Mouse (Mus musculus): Measurements from ENCODE around the gene Pdyn. TPM values are rescaled to one million over a fixed set of nuclear protein-coding genes. Genes with fewer than 3 reads are reported as not detected.

Gene Pdyn
- polyA plus RNA-seq (2016; fragmentation: Nextera tagmentation; extraction: Ambion mirVana): 0.15 and 0.32 TPM in 2 replicates

DNA sequence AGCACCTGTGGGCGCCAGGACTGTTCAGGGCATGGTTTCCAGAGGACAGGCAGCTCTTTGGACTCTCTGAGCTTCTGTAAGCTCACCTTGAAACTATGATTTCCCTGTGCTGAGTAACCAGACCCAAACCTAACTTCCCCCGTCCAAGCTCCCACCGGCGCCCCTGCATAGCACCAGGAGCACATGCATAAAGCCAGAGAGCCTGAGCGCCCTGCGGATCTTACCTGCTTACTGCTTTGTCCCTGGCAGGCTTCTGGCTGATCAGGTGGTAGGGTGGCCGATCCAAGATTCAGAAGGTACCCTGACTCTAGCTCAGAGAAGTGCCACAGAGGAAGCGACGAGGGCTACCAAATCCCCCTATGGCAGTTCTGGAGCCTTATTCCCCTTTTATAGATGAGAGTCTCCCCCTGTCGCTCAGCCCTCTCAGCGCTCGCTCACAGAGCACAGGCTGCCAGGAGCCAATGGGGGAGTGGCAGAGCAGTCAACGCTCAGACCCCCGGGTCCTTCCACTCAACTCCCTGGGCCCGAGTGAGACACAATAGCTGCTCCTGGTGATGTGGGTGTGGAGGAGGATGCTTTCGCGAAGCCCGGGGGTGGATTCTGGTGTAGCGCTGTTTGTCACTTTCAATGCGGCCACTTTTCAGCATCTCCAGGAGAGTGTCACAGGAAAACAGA, at the start of gene Pdyn:
Gene Pdyn (minus strand): TSS at position 361 of the 675 bp plus-strand sequence.
- peaks cover 13% of the 10 kb centered on the region for H3K4me1 ChIP-seq

DNA sequence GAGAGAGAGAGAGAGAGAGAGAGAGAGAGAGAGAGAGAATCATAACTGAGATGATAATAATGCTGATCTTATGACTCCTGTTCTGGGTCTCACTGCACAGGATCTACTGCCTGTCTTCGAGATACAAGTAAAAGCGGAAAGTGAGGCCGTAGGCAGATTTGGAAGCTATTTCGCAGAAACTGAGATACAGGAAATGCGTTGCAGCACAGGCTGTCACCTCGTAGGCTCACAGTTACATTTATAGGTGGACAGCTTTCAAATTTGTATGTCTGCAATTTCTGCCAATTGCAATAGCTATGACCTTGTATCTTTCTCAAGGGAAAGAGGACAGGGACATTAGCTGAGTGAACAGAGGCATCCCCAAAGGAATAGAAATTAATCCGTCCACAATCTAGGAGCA, 42.4 kb upstream of the Pdyn start:
- no peaks in the 10 kb centered on the region for H3K4me1 ChIP-seq
- no peaks in the 10 kb centered on the region for H3K27me3 ChIP-seq (ENCODE audit: low read depth, poor library complexity, severe bottlenecking)
- DNase-seq (ENCODE audit: low spot score): no peak
- 94% methylated on average over 7 of the region's 7 CpGs for WGBS
- H3K4me3 ChIP-seq: no peak overlapping the region
- H3K9me3 ChIP-seq (replicated peaks): no peaks in the 10 kb centered on the region
- no peak overlapping the region for H3K27ac ChIP-seq (replicated peaks)
- H3K36me3 ChIP-seq: no peaks in the 10 kb centered on the region

More for the DNA sequence above, at the start of gene Pdyn:
- no peaks in the 10 kb centered on the region for H3K36me3 ChIP-seq
- peaks cover 44% of the 10 kb centered on the region for H3K27me3 ChIP-seq (ENCODE audit: low read depth, poor library complexity, severe bottlenecking)
- H3K4me3 ChIP-seq: peak within 1 kb of the TSS; percentile 43
- no peaks in the 10 kb centered on the region for H3K9me3 ChIP-seq (replicated peaks)
- H3K27ac ChIP-seq (replicated peaks): no peak within 1 kb of the TSS
- DNase-seq (ENCODE audit: low spot score): peak; percentile 42
- 10% methylated on average over 20 of the region's 20 CpGs for WGBS

DNA sequence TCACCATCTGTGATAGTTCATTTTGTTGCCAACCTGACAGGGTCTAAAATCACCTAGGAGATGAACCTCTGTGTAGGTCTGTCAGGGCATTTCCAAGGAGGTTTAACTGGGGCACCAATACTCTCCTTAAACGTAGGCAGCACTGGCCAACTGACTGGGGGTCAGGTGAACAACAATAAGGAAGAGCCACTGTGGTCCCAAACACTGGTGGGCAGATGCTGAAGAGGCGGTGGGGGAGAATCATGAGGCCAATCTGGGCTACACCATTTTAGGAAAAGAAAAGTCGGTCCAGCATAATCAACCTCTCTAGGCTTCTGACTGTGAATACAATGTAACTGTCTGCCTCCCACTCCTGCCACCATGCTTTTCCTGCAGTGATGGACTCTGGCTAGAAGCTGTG, 40.9 kb upstream of the Pdyn start:
- WGBS: 87% methylated on average over 3 of the region's 3 CpGs

DNA sequence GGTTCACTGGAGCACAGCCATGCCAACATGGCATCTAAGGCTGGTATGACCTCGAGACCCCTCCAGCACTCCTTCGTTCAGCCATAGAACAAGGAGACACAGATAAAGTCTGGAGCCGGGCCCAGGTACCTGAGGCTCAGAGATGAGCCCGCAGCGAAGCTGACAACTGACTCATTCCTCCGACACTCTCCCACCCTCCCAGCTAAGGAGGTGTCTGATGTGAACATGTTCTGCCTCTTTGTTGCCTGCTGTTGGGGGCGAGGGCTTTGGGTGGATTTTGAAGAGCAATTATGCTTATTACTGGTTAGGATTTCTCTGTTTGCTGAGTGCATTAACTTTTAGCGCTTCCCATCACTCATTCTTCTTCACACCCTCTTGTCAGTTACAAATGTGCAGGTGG, 34.4 kb upstream of the Pdyn start:
- Histone ChIP-seq H3K9me3 (replicated peaks) (no peaks in the 10 kb centered on the region), H3K36me3 (no peaks in the 10 kb centered on the region), H3K4me1 (no peaks in the 10 kb centered on the region), H3K27me3 (ENCODE audit: low read depth, poor library complexity, severe bottlenecking) (no peaks in the 10 kb centered on the region), H3K4me3 (no peak overlapping the region), H3K27ac (replicated peaks) (no peak overlapping the region)
- 80% methylated on average over 8 of the region's 8 CpGs for WGBS
- DNase-seq (ENCODE audit: low spot score): no peak

More for the DNA sequence above, 40.9 kb upstream of the Pdyn start:
- no peak overlapping the region for H3K27ac ChIP-seq (replicated peaks)
- H3K4me1 ChIP-seq: no peaks in the 10 kb centered on the region
- no peaks in the 10 kb centered on the region for H3K36me3 ChIP-seq
- no peaks in the 10 kb centered on the region for H3K27me3 ChIP-seq (ENCODE audit: low read depth, poor library complexity, severe bottlenecking)
- no peaks in the 10 kb centered on the region for H3K9me3 ChIP-seq (replicated peaks)
- no peak for DNase-seq (ENCODE audit: low spot score)
- H3K4me3 ChIP-seq: no peak overlapping the region

DNA sequence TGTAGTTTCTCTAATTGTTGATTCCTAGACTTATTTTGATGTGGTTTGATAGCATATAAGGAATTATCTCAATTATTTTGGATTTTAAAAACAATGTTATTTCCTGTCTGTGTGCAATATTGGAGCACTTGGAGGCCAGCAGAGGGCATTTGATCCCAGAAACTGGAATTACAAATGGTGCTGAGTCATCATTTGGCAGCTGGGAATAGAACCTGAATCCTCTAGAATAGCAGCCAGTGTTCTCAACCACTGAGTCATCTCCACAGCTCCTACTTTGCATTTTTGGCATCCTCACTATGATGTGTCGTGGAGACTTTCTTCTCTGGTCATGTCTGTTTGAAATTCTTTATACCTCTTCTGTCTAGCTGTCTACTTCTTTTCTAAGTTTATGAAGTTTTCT, 30.0 kb upstream of the Pdyn start:
- no peak for DNase-seq (ENCODE audit: low spot score)
- Histone ChIP-seq H3K36me3 (no peaks in the 10 kb centered on the region), H3K27me3 (ENCODE audit: low read depth, poor library complexity, severe bottlenecking) (no peaks in the 10 kb centered on the region), H3K4me1 (no peaks in the 10 kb centered on the region), H3K4me3 (no peak overlapping the region), H3K27ac (replicated peaks) (no peak overlapping the region), H3K9me3 (replicated peaks) (no peaks in the 10 kb centered on the region)
- 79% methylated on average over 1 of the region's 1 CpGs for WGBS

DNA sequence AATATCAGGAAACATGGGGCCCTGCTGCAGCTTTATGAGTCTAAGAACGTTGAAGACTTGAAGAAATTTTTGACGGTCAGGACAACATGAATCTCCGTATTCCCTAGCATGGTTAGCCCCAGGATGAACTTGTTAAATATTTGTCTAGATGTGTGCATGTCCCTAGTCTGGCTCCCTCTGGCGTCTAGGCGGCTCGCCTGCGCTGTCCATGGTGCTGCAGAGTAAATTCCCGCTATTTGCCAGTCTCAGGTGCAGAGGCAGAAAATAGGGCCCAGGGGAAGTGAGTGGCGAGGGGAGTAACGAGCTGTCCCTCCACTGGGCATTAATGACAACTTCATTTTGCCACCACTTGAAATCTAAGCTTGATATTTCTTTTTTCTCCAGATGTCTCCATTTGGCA, 16.0 kb upstream of the Pdyn start:
- DNase-seq (ENCODE audit: low spot score): peak; percentile 62
- Histone ChIP-seq H3K27ac (replicated peaks) (no peak overlapping the region), H3K9me3 (replicated peaks) (no peaks in the 10 kb centered on the region; the same call in 1 of the 2 replicates), H3K36me3 (no peaks in the 10 kb centered on the region), H3K4me1 (no peaks in the 10 kb centered on the region), H3K4me3 (no peak overlapping the region), H3K27me3 (ENCODE audit: low read depth, poor library complexity, severe bottlenecking) (no peaks in the 10 kb centered on the region)
- 27% methylated on average over 10 of the region's 10 CpGs for WGBS

DNA sequence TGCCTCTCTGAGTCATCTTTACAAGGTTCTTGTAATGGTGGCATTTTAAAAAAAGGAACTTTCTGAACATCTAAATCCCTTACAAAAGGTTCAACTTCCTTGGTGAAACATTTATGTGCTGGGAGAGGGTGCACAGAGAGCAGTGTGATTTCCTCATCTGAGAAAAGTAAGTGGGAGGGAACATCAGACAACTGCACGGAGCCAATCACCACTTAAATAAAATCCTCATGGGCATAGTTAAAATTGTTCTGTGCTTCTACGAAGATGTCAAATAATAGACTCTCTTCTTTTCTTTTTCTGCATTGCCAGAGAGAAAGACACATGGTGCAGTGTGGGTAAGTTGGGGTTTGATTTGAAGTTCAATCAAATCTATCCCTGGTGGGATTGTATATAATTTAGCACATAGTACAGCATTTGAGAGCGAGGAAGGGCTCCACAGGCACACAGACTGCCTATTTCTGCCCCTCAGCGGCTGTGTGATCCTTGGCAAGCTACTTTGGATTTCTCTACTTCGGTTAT, 13.4 kb upstream of the Pdyn start:
- Histone ChIP-seq H3K4me3 (no peak overlapping the region), H3K27me3 (ENCODE audit: low read depth, poor library complexity, severe bottlenecking) (no peaks in the 10 kb centered on the region), H3K4me1 (no peaks in the 10 kb centered on the region), H3K9me3 (replicated peaks) (no peaks in the 10 kb centered on the region), H3K36me3 (no peaks in the 10 kb centered on the region), H3K27ac (replicated peaks) (no peak overlapping the region)
- 81% methylated on average over 5 of the region's 5 CpGs for WGBS
- DNase-seq (ENCODE audit: low spot score): no peak

DNA sequence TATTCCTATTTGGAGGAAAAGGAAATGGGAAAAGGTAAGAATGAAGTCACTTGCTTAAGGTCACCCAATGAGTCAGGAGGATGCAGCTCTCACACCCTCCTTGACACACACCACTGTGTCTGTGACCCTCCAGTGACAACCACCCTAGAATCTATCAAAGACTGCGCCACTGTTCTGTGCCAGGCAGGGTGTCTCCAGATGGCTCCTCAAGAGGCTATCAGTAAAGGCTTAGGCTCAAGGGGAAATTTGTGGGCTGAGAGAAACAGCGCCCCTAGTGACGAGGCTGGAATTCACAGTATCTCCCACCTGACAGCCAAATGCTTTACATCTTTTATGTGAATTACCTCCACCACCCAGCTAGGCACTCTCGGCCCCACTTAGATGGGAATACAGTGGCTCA, 3.6 kb downstream of the Pdyn start:
- Histone ChIP-seq H3K9me3 (replicated peaks) (no peaks in the 10 kb centered on the region), H3K4me3 (no peak overlapping the region), H3K4me1 (peaks cover 10% of the 10 kb centered on the region), H3K27me3 (ENCODE audit: low read depth, poor library complexity, severe bottlenecking) (peaks cover 39% of the 10 kb centered on the region), H3K36me3 (no peaks in the 10 kb centered on the region), H3K27ac (replicated peaks) (no peak overlapping the region)
- peak; percentile 61 for DNase-seq (ENCODE audit: low spot score)
- 15% methylated on average over 4 of the region's 4 CpGs for WGBS

DNA sequence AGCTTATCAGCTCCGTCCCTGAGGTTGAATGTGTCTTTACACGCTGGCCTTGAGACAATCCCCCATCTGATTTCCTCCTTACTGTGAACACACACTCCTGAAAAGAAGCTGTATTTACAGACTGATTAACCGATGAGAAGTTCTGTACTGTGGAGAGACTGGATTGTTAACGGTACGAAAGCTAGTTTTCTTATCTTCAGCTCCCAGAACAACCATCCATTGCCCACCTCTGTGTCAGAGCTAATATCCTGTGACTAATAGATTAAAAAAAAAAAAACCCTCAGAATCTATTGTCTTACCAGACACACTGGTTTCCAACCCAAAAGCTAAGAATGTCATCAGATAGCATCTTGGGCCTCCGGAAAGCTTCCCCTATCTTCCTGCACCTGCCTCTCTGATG, 5.3 kb downstream of the Pdyn start:
- Histone ChIP-seq H3K9me3 (replicated peaks) (no peaks in the 10 kb centered on the region), H3K4me1 (peaks cover 2% of the 10 kb centered on the region), H3K36me3 (no peaks in the 10 kb centered on the region), H3K27me3 (ENCODE audit: low read depth, poor library complexity, severe bottlenecking) (peaks cover 21% of the 10 kb centered on the region), H3K27ac (replicated peaks) (no peak overlapping the region), H3K4me3 (no peak overlapping the region)
- DNase-seq (ENCODE audit: low spot score): no peak
- 71% methylated on average over 6 of the region's 6 CpGs for WGBS

DNA sequence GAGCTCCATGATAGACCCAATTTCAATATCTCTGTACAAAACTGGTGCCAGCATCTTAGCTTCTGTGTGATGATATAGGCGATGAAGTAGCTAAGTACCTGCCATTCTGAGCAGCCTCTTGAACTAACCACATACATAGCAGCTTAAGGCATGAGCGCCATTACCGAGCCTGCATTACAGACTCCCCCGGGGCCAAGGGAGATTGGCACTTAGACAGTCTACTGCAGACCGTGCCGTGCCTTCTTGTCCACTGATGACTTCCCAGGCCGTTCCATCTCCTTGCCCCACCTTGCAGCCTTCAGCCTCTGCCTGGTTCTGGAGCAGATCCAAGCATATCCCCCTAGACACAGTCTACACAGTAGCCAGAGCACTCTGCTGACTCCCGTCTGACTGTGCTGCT, 7.0 kb downstream of the Pdyn start:
- Histone ChIP-seq H3K36me3 (no peaks in the 10 kb centered on the region), H3K4me3 (no peak overlapping the region), H3K4me1 (0 out of 2 replicates have a peak, but pooled peaks cover under 1% of the 10 kb centered on the region), H3K27ac (replicated peaks) (no peak overlapping the region), H3K9me3 (replicated peaks) (no peaks in the 10 kb centered on the region), H3K27me3 (ENCODE audit: low read depth, poor library complexity, severe bottlenecking) (peaks cover 5% of the 10 kb centered on the region; the same call in 1 of the 2 replicates)
- DNase-seq (ENCODE audit: low spot score): no peak
- WGBS: 90% methylated on average over 8 of the region's 8 CpGs

DNA sequence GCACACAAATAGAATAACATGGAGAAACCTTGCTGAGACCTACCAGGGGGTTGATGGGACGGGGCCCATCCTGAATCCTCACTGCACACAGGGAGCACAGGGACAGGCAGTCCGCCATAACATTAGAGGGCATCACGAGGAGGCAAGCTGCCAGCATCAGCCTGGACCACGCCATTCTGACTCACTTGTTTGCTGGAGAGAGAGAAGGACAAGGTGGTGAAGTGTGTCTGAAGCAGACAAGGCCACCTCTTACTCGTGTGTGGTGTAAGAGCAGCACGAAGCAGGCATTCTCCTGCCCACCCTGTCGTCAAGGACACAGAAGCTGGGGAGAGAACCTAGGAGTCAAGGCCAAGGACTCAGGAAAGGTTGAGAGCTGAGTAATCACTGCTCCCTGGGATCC, 9.9 kb downstream of the Pdyn start:
- no peaks in the 10 kb centered on the region for H3K27me3 ChIP-seq (ENCODE audit: low read depth, poor library complexity, severe bottlenecking)

DNA sequence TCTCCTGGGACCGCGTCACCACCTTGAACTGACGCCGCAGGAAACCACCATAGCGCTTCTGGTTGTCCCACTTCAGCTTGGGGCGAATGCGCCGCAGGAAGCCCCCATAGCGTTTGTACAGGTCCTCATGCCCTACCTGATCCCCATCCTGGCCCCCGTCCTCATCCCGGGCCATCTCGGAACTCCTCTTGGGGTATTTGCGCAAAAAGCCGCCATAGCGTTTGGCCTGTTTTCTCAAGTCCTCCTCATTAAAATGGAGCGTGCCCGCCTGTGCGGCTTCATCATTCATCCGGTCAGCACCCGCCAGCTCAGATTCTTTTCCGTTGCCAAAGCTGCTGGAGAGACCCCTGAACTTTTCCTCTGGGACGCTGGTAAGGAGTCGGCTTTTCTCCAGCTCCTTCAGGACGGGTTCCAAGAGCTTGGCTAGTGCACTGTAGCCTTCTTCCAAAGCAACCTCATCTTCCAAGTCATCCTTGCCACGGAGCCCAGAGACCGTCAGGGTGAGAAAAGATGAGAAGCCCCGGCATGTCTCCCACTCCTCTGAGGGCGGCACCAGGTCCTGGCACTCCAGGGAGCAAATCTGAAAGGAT, 11.5 kb downstream of the Pdyn start:
- no peaks in the 10 kb centered on the region for H3K27me3 ChIP-seq (ENCODE audit: low read depth, poor library complexity, severe bottlenecking)
- H3K9me3 ChIP-seq (replicated peaks): no peaks in the 10 kb centered on the region
- H3K4me3 ChIP-seq: no peak overlapping the region
- H3K27ac ChIP-seq (replicated peaks): no peak overlapping the region
- DNase-seq (ENCODE audit: low spot score): no peak
- 93% methylated on average over 28 of the region's 28 CpGs for WGBS
- no peaks in the 10 kb centered on the region for H3K36me3 ChIP-seq
- H3K4me1 ChIP-seq: peaks cover 10% of the 10 kb centered on the region

More for the DNA sequence above, 9.9 kb downstream of the Pdyn start:
- Histone ChIP-seq H3K9me3 (replicated peaks) (no peaks in the 10 kb centered on the region), H3K4me3 (no peak overlapping the region), H3K36me3 (no peaks in the 10 kb centered on the region), H3K4me1 (peaks cover 10% of the 10 kb centered on the region), H3K27ac (replicated peaks) (no peak overlapping the region)
- 85% methylated on average over 7 of the region's 7 CpGs for WGBS
- no peak for DNase-seq (ENCODE audit: low spot score)

DNA sequence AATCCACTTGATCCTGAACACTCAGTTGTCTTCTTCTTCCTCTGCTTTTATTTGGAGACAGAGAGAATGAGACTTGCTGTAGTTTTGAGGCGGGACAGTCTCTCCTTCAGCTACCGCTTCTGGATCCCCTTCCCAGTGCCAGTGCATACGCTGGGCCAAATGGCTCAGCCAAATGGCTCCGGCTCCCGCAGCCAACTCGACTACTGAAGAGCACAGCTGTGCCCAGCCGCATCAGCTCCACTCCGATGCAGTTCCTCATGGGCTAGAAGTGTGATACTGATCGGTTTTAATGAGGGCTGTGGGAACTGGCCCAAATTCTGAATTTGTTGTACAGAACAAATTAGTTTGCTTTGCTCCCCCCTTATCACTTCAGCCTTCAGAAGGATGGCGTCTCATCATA, 12.7 kb downstream of the Pdyn start:
- no peak for DNase-seq (ENCODE audit: low spot score)
- no peaks in the 10 kb centered on the region for H3K9me3 ChIP-seq (replicated peaks)
- H3K4me3 ChIP-seq: no peak overlapping the region
- H3K36me3 ChIP-seq: no peaks in the 10 kb centered on the region
- peaks cover 10% of the 10 kb centered on the region for H3K4me1 ChIP-seq
- no peak overlapping the region for H3K27ac ChIP-seq (replicated peaks)
- 85% methylated on average over 10 of the region's 10 CpGs for WGBS
- H3K27me3 ChIP-seq (ENCODE audit: low read depth, poor library complexity, severe bottlenecking): no peaks in the 10 kb centered on the region
